In the genomic region with DNA sequence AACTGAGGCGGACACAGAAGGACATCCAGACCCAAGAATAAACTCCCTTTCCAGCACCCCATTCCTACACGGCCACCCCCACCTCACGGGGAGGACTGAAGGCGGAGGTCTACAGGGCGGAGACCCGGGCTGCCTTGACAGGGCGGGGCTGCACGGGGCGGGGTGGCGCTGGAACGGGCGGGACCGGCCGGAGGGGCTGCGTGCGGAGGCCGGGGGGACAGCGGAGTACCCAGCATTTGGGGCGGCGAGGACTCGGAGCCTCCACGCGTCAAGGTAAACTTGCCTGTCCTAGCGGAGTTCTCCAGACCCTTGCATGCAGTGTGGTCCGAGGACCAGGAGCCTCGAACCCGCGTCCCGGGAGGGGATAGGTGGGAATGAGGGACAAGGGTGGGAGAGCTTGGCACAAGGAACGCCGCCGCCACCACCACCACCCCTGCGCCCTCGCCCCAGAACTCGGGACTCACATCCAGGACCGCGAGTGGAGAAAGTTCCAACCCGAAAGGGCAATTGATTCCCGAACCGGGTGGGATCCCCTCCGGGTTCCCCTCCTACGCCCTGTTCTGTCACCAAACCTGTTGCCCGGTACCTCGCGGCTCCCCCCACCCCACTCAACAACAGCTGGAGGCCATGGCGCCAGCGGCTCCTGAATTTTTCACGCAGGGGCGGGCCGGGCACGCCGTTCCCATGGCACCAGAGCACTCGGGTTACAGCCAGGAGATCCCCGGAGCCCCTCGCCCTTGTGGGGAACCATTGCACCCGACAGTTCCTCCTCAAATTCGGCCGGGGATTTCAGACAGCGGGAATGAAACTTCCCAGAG, we compare ENCODE assay signal across 8 mouse cellular contexts. TPM values are rescaled to one million over a fixed set of nuclear protein-coding genes. Genes with fewer than 3 reads are reported as not detected.
DNase-seq lines count a peak whose midpoint lies in the region; ATAC-seq lines count a peak whose summit lies in the region.

Rem1 (plus strand) TSS at position 178 of the 818 bp plus-strand sequence.

- ATAC-seq in heart, embryonic 13.5 days (ENCODE audit: extremely low read depth, insufficient number of reproducible peaks, low FRiP score, low TSS enrichment): 0 out of 2 replicates have a peak, but pooled peaks have one; percentile 29
- peak; percentile 56; the same call in 1 of the 2 replicates for ATAC-seq in limb, embryonic 11.5 days (ENCODE audit: insufficient number of reproducible peaks, low FRiP score, low TSS enrichment, low read depth)
- peak; percentile 22; the same call in 1 of the 2 replicates for ATAC-seq in midbrain, embryonic 13.5 days

- H3K27ac ChIP-seq in heart, embryonic 13.5 days (replicated peaks): 0 out of 2 replicates have a peak within 1 kb of the TSS, but pooled peaks have one; percentile 12
- no peak within 1 kb of the TSS for H3K27ac ChIP-seq in limb, embryonic 11.5 days (replicated peaks; ENCODE audit: low read depth, low read length)
- H3K27ac ChIP-seq in midbrain, embryonic 13.5 days: no peak within 1 kb of the TSS

- H3K4me1 ChIP-seq in heart, embryonic 13.5 days: peaks cover 34% of the 10 kb centered on the region
- H3K4me1 ChIP-seq in limb, embryonic 11.5 days (ENCODE audit: control insufficient read depth, insufficient read depth, low read length): 0 out of 2 replicates have a peak, but pooled peaks cover 8% of the 10 kb centered on the region
- H3K4me1 ChIP-seq in midbrain, embryonic 13.5 days (replicated peaks): peaks cover 25% of the 10 kb centered on the region

- peak; percentile 52 for DNase-seq in adrenal gland, adult 2 months
- DNase-seq in embryo, embryonic 11 days: peak; percentile 58
- DNase-seq in limb, embryonic 11.5 days (ENCODE audit: low spot score): peak; percentile 63
- no peak for DNase-seq in left cerebral cortex, postnatal 14 days (ENCODE audit: low spot score in 2 of 2)
- DNase-seq in right cerebral cortex, adult 18-20 months: no peak
- DNase-seq in frontal cortex, postnatal 25 days (ENCODE audit: low spot score in 2 of 2): no peak

- H3K9me3 ChIP-seq in heart, embryonic 13.5 days: no peaks in the 10 kb centered on the region
- H3K9me3 ChIP-seq in limb, embryonic 11.5 days (ENCODE audit: control insufficient read depth, low read length): no peaks in the 10 kb centered on the region
- H3K9me3 ChIP-seq in midbrain, embryonic 13.5 days: no peaks in the 10 kb centered on the region

- H3K9ac ChIP-seq in heart, embryonic 13.5 days: peak within 1 kb of the TSS; percentile 84
- H3K9ac ChIP-seq in limb, embryonic 11.5 days (ENCODE audit: low read length): peak within 1 kb of the TSS; percentile 52
- H3K9ac ChIP-seq in midbrain, embryonic 13.5 days (replicated peaks): peak within 1 kb of the TSS; percentile 46; the same call in 1 of the 2 replicates

- 2% methylated on average over 59 of the region's 59 CpGs for WGBS in heart, embryonic 13.5 days
- WGBS in limb, embryonic 11.5 days: 2% methylated on average over 57 of the region's 59 CpGs
- 2% methylated on average over 59 of the region's 59 CpGs for WGBS in midbrain, embryonic 13.5 days

- H3K4me3 ChIP-seq in heart, embryonic 13.5 days: peak within 1 kb of the TSS; percentile 66
- peak within 1 kb of the TSS; percentile 35 for H3K4me3 ChIP-seq in limb, embryonic 11.5 days (ENCODE audit: low read depth, low read length)
- peak within 1 kb of the TSS; percentile 28 for H3K4me3 ChIP-seq in midbrain, embryonic 13.5 days (replicated peaks)

- no peaks in the 10 kb centered on the region for H3K36me3 ChIP-seq in heart, embryonic 13.5 days
- no peaks in the 10 kb centered on the region for H3K36me3 ChIP-seq in limb, embryonic 11.5 days (ENCODE audit: control insufficient read depth, insufficient read depth, low read length)
- no peaks in the 10 kb centered on the region for H3K36me3 ChIP-seq in midbrain, embryonic 13.5 days

- intact Hi-C loops in left cerebral cortex, postnatal 14 days (cut with DNase I): no loop called here

- peaks cover 46% of the 10 kb centered on the region for H3K27me3 ChIP-seq in heart, embryonic 13.5 days (replicated peaks)
- H3K27me3 ChIP-seq in limb, embryonic 11.5 days (ENCODE audit: control insufficient read depth, insufficient read depth, low read length): peaks cover 38% of the 10 kb centered on the region
- peaks cover 43% of the 10 kb centered on the region for H3K27me3 ChIP-seq in midbrain, embryonic 13.5 days

- H3K4me2 ChIP-seq in heart, embryonic 13.5 days: peak within 1 kb of the TSS; percentile 91
- peak within 1 kb of the TSS; percentile 51 for H3K4me2 ChIP-seq in limb, embryonic 11.5 days (ENCODE audit: low read depth, severe bottlenecking)
- peak within 1 kb of the TSS; percentile 52 for H3K4me2 ChIP-seq in midbrain, embryonic 13.5 days (replicated peaks)

RNA-seq across cellular contexts. Expression of gene Rem1, which starts in this region (rescaled TPM):
- 10 to 100 TPM; 11.3 to 18.1 TPM for total RNA-seq in adrenal gland, adult 2 months (2021)
- 11.9 and 21.0 TPM in 2 replicates for polyA plus RNA-seq in adrenal gland, adult 2 months (2012; rRNA removed)
- polyA plus RNA-seq in heart, embryonic 13.5 days (2015; fragmentation: Nextera tagmentation; extraction: Ambion mirVana): 10.5 and 12.6 TPM in 2 replicates
- 0.69 and 0.88 TPM in 2 replicates for polyA plus RNA-seq in limb, embryonic 11.5 days (2014; fragmentation: Nextera tagmentation; extraction: Ambion mirVana)
- 0.15 and 0.27 TPM in 2 replicates for polyA plus RNA-seq in midbrain, embryonic 13.5 days (2015; fragmentation: Nextera tagmentation; extraction: Ambion mirVana)
- under 1 TPM; 0.90 to 0.99 TPM for total RNA-seq in left cerebral cortex, postnatal 14 days (2021)

Comparison
In these comparisons a context has a peak if more than half of its experiments do, and no peak if none do; other contexts are left out.
1. RNA of gene Rem1 (total RNA-seq): 11.3 to 18.1 TPM in adrenal gland, adult 2 months; 0.90 to 0.99 TPM in left cerebral cortex, postnatal 14 days; every median in the first group is over 4 times any median in the second.
2. Peak in DNase-seq, ATAC-seq, H3K4me3 ChIP-seq, H3K9ac ChIP-seq and H3K4me2 ChIP-seq in limb, embryonic 11.5 days; RNA of the gene not detected or under 1 TPM.
3. Peak in ATAC-seq, H3K4me3 ChIP-seq, H3K9ac ChIP-seq and H3K4me2 ChIP-seq in midbrain, embryonic 13.5 days; RNA of the gene not detected or under 1 TPM.
4. DNase-seq: peak in adrenal gland, adult 2 months (single experiment) and embryo, embryonic 11 days (single experiment); none in left cerebral cortex, postnatal 14 days (0 of 2), right cerebral cortex, adult 18-20 months (single experiment) and frontal cortex, postnatal 25 days (0 of 2).
5. Peak in every context shown above with its lines, with median percentiles within 50 percentile points of each other: ATAC-seq, H3K4me2 ChIP-seq, H3K4me3 ChIP-seq and H3K9ac ChIP-seq.